9 mouse cellular contexts compared by ENCODE assay signal in genomic region chr19:44746541-44747024, GRCm38 (mm10). TPM values are rescaled to one million over a fixed set of nuclear protein-coding genes. Genes with fewer than 3 reads are reported as not detected.
DNase-seq lines count a peak whose midpoint lies in the region; ATAC-seq and TF ChIP-seq lines count a peak whose summit lies in the region.
"Had no signal": no experiment of that assay in that cellular context is flagged by ENCODE, and none has a peak within 500 bp of the region (broad histone marks: within the 10 kb centered on the region; RNA-seq: fewer than 3 reads in every experiment).

No protein-coding gene starts in this region.

- H3K4me3 ChIP-seq in heart, embryonic 11.5 days (ENCODE audit: low read depth, low read length): peak overlapping the region; percentile 36
- H3K4me3 ChIP-seq in ES-Bruce4 (ENCODE audit: low read depth, low read length): peak overlapping the region; percentile 48
- H3K4me3 ChIP-seq in hindbrain, embryonic 12.5 days: peak overlapping the region; percentile 30
- H3K4me3 ChIP-seq in limb, embryonic 13.5 days: peak overlapping the region; percentile 28

- TF ChIP-seq CTCF in ES-Bruce4 (IDR thresholded peaks at IDR 0.05; ENCODE audit: low read depth, low read length): no peak

- no peaks in the 10 kb centered on the region for H3K36me3 ChIP-seq in heart, embryonic 11.5 days (ENCODE audit: control insufficient read depth, insufficient read depth, low read length)
- no peaks in the 10 kb centered on the region for H3K36me3 ChIP-seq in ES-Bruce4 (ENCODE audit: control insufficient read depth, insufficient read depth, low read length, poor library complexity, severe bottlenecking)
- H3K36me3 ChIP-seq in hindbrain, embryonic 12.5 days: no peaks in the 10 kb centered on the region
- H3K36me3 ChIP-seq in limb, embryonic 13.5 days: no peaks in the 10 kb centered on the region

- intact Hi-C loops in heart, postnatal 36 days (cut with DNase I): no loop called here

- no peaks in the 10 kb centered on the region for H3K9me3 ChIP-seq in heart, embryonic 11.5 days (replicated peaks; ENCODE audit: control insufficient read depth, low read length)
- H3K9me3 ChIP-seq in ES-Bruce4 (replicated peaks; ENCODE audit: control insufficient read depth, insufficient read depth, low read length, poor library complexity, severe bottlenecking): no peaks in the 10 kb centered on the region
- H3K9me3 ChIP-seq in hindbrain, embryonic 12.5 days (replicated peaks): no peaks in the 10 kb centered on the region
- H3K9me3 ChIP-seq in limb, embryonic 13.5 days: no peaks in the 10 kb centered on the region

- no peak for DNase-seq in heart, postnatal 36 days
- DNase-seq in urinary bladder, adult 18-20 months (ENCODE audit: low spot score in 2 of 2): no peak
- DNase-seq in urinary bladder, adult 2 months (ENCODE audit: low spot score): no peak
- no peak for DNase-seq in layer of hippocampus, postnatal 10 days (ENCODE audit: low spot score in 2 of 2)

- peak overlapping the region; percentile 53 for H3K4me2 ChIP-seq in heart, embryonic 11.5 days
- H3K4me2 ChIP-seq in hindbrain, embryonic 12.5 days (replicated peaks): peak overlapping the region; percentile 44
- peak overlapping the region; percentile 53 for H3K4me2 ChIP-seq in limb, embryonic 13.5 days (replicated peaks)

- no peak for TF ChIP-seq POLR2A in ES-Bruce4 (IDR thresholded peaks at IDR 0.05; ENCODE audit: insufficient read depth, low read length)

- ATAC-seq in heart, embryonic 11.5 days (replicated peaks; ENCODE audit: insufficient number of reproducible peaks, low FRiP score, low TSS enrichment): no peak
- ATAC-seq in hindbrain, embryonic 12.5 days (ENCODE audit: low FRiP score): peak; percentile 30
- peak; percentile 24; the same call in 1 of the 2 replicates for ATAC-seq in limb, embryonic 13.5 days (ENCODE audit: low FRiP score, low read depth)

- no peak overlapping the region for H3K9ac ChIP-seq in heart, embryonic 11.5 days (ENCODE audit: low read depth, low read length)
- H3K9ac ChIP-seq in ES-Bruce4 (ENCODE audit: low read depth, poor library complexity, severe bottlenecking): peak overlapping the region; percentile 54
- H3K9ac ChIP-seq in hindbrain, embryonic 12.5 days: peak overlapping the region; percentile 58; the same call in 1 of the 2 replicates
- 0 out of 2 replicates have a peak overlapping the region, but pooled peaks have one; percentile 39 for H3K9ac ChIP-seq in limb, embryonic 13.5 days

- H3K27ac ChIP-seq in heart, embryonic 11.5 days (ENCODE audit: low read depth, low read length): no peak overlapping the region
- H3K27ac ChIP-seq in ES-Bruce4 (ENCODE audit: insufficient read depth, low read length): no peak overlapping the region
- peak overlapping the region; percentile 71 for H3K27ac ChIP-seq in hindbrain, embryonic 12.5 days
- H3K27ac ChIP-seq in limb, embryonic 13.5 days: no peak overlapping the region

- TF ChIP-seq EP300 in ES-Bruce4 (IDR thresholded peaks at IDR 0.05; ENCODE audit: insufficient read depth, low read depth, low read length): no peak

- peaks cover 15% of the 10 kb centered on the region for H3K4me1 ChIP-seq in heart, embryonic 11.5 days (ENCODE audit: control insufficient read depth, insufficient read depth, low read length)
- no peaks in the 10 kb centered on the region for H3K4me1 ChIP-seq in ES-Bruce4 (ENCODE audit: control insufficient read depth, insufficient read depth, low read length)
- H3K4me1 ChIP-seq in hindbrain, embryonic 12.5 days: peaks cover 22% of the 10 kb centered on the region
- H3K4me1 ChIP-seq in limb, embryonic 13.5 days: peaks cover 24% of the 10 kb centered on the region

- H3K27me3 ChIP-seq in heart, embryonic 11.5 days (ENCODE audit: control insufficient read depth, insufficient read depth, low read length): peaks cover 97% of the 10 kb centered on the region
- peaks cover 47% of the 10 kb centered on the region for H3K27me3 ChIP-seq in ES-Bruce4 (ENCODE audit: control insufficient read depth, insufficient read depth, low read length, poor library complexity, severe bottlenecking)
- peaks cover 98% of the 10 kb centered on the region for H3K27me3 ChIP-seq in hindbrain, embryonic 12.5 days
- H3K27me3 ChIP-seq in limb, embryonic 13.5 days: peaks cover 100% of the 10 kb centered on the region

- under 1% methylated on average over 42 of the region's 42 CpGs for WGBS in heart, embryonic 11.5 days (ENCODE audit: insufficient replicate concordance)
- under 1% methylated on average over 42 of the region's 42 CpGs for WGBS in hindbrain, embryonic 12.5 days
- under 1% methylated on average over 40 of the region's 42 CpGs for WGBS in limb, embryonic 13.5 days

RNA-seq across cellular contexts. Expression of gene Pax2, which starts 9.3 kb away (rescaled TPM):
- polyA plus RNA-seq in heart, embryonic 11.5 days (2014; fragmentation: Nextera tagmentation; extraction: Ambion mirVana): not detected in 2 replicates
- total RNA-seq in heart, postnatal 36 days (2021): not detected
- polyA plus RNA-seq in ES-Bruce4 (2011; ENCODE audit: insufficient read depth, insufficient read length, low read depth, missing spikeins): not detected in 2 replicates
- polyA plus RNA-seq in hindbrain, embryonic 12.5 days (2016; fragmentation: Nextera tagmentation; extraction: Ambion mirVana): 15.1 and 18.6 TPM in 2 replicates
- 0.04 TPM in 1 of 2 replicates, not detected in the other for polyA plus RNA-seq in limb, embryonic 13.5 days (2015; fragmentation: Nextera tagmentation; extraction: Ambion mirVana)
- polyA plus RNA-seq in urinary bladder, adult 2 months (2012; rRNA removed): 0.03 TPM in 1 of 2 replicates, not detected in the other
- under 1 TPM; 0.20 to 0.37 TPM for total RNA-seq in layer of hippocampus, postnatal 10 days (2021)
- polyA plus RNA-seq: large intestine, adult 2 months had no signal

Comparison
In these comparisons a context has a peak if more than half of its experiments do, and no peak if none do; other contexts are left out.
1. RNA of gene Pax2, which starts 9.3 kb away (polyA plus RNA-seq): 15.1 to 18.6 TPM in hindbrain, embryonic 12.5 days; not detected in ES-Bruce4, not detected in heart, embryonic 11.5 days, 0.03 TPM in urinary bladder, adult 2 months and 0.04 TPM in limb, embryonic 13.5 days; every median in the first group is over 10 times any median in the second.
2. Peak in every context shown above with its lines, with median percentiles within 50 percentile points of each other: H3K4me2 ChIP-seq and H3K4me3 ChIP-seq.